Mouse (Mus musculus) embryonic facial prominence, embryonic 15.5 days (tissue): ENCODE measurements around the gene Nol12. TPM values are rescaled to one million over a fixed set of nuclear protein-coding genes. Genes with fewer than 3 reads are reported as not detected.

Source experiments
- ATAC-seq: fragments of 200-750 bp; cut with Nextera tagmentation; 2 replicates; pipeline ENCODE4 v1.8.0; 2017; ENCODE audit warnings: low read depth, moderate TSS enrichment; ENCODE audit not compliant: insufficient number of reproducible peaks, low FRiP score, low TSS enrichment
- H3K27ac ChIP-seq: fragments of 300-500 bp; sonication (generic); replicated peaks from 2 replicates; pipeline ENCODE4 v1.5.1; 2015; ENCODE audit warnings: mild to moderate bottlenecking, inconsistent platforms
- H3K27me3 ChIP-seq: fragments of 300-500 bp; sonication (generic); 2 replicates; pipeline ENCODE4 v1.6.1; 2015; ENCODE audit warnings: inconsistent platforms
- H3K36me3 ChIP-seq: fragments of 300-500 bp; sonication (generic); 2 replicates; pipeline ENCODE4 v1.6.1; 2015; ENCODE audit warnings: mild to moderate bottlenecking, inconsistent platforms
- H3K4me1 ChIP-seq: fragments of 300-500 bp; sonication (generic); 2 replicates; pipeline ENCODE4 v1.6.1; 2015; ENCODE audit warnings: inconsistent platforms
- H3K4me2 ChIP-seq: fragments of 300-500 bp; sonication (generic); replicated peaks from 2 replicates; pipeline ENCODE4 v1.6.1; 2015; ENCODE audit warnings: mild to moderate bottlenecking, inconsistent platforms
- H3K4me3 ChIP-seq: fragments of 300-500 bp; sonication (generic); replicated peaks from 2 replicates; pipeline ENCODE4 v1.5.1; 2015; ENCODE audit warnings: mild to moderate bottlenecking, inconsistent platforms
- H3K9ac ChIP-seq: fragments of 300-500 bp; sonication (generic); 2 replicates; pipeline ENCODE4 v1.6.1; 2015; ENCODE audit warnings: inconsistent platforms
- H3K9me3 ChIP-seq: fragments of 300-500 bp; sonication (generic); replicated peaks from 2 replicates; pipeline ENCODE4 v1.6.1; 2016; ENCODE audit warnings: inconsistent platforms
- WGBS: fragments of 180-500 bp; shearing (Covaris S2); methylation state at CpG from one replicate; pipeline ENCODE4 v1.1.7; 2015; 5-methylcytosine and 5-hydroxymethylcytosine counted together
- polyA plus RNA-seq: library from polyadenylated mRNA; unstranded; fragments of >200 nt; fragmentation: Nextera tagmentation; extraction: Ambion mirVana; gene quantifications from 2 replicates; pipeline ENCODE4 v1.2.1, GENCODE M21; 2015

Gene Nol12
- 52.7 and 53.7 TPM in 2 replicates for polyA plus RNA-seq

- ATAC-seq, result peak; percentile 83
- peaks cover 39% of the 10 kb centered on the region for H3K36me3 ChIP-seq
- H3K27me3 ChIP-seq, result no peaks in the 10 kb centered on the region
- H3K9ac ChIP-seq, result peak within 1 kb of the TSS; percentile 78
- H3K4me1 ChIP-seq, result peaks cover 24% of the 10 kb centered on the region
- H3K27ac ChIP-seq, result peak within 1 kb of the TSS; percentile 95
- H3K4me3 ChIP-seq, result peak within 1 kb of the TSS; percentile 78
- WGBS, result under 1% methylated on average over 42 of the region's 42 CpGs
- peak within 1 kb of the TSS; percentile 66 for H3K4me2 ChIP-seq
- no peaks in the 10 kb centered on the region for H3K9me3 ChIP-seq
Observed at GRCm38 (mm10) chr15:78934784-78935320, at the start of gene Nol12. Nol12 (plus strand) TSS chr15:78934933.

GRCm38 (mm10) chr15:78889401-78889853 is 45.3 kb upstream of the Nol12 start:
- ATAC-seq, result no peak
- peaks cover 24% of the 10 kb centered on the region for H3K4me1 ChIP-seq
- H3K36me3 ChIP-seq, result peaks cover 83% of the 10 kb centered on the region
- H3K27ac ChIP-seq, result 0 out of 2 replicates have a peak overlapping the region, but pooled peaks have one; percentile 19
- H3K4me3 ChIP-seq, result no peak overlapping the region
- H3K4me2 ChIP-seq, result no peak overlapping the region
- no peaks in the 10 kb centered on the region for H3K27me3 ChIP-seq
- no peaks in the 10 kb centered on the region for H3K9me3 ChIP-seq
- 47% methylated on average over 12 of the region's 13 CpGs for WGBS
- no peak overlapping the region for H3K9ac ChIP-seq

- 46% methylated on average over 7 of the region's 7 CpGs for WGBS
- peaks cover 52% of the 10 kb centered on the region for H3K4me1 ChIP-seq
- no peak overlapping the region for H3K4me2 ChIP-seq
- no peak for ATAC-seq
- H3K36me3 ChIP-seq, result peaks cover 60% of the 10 kb centered on the region
- no peak overlapping the region for H3K9ac ChIP-seq
- no peak overlapping the region for H3K27ac ChIP-seq
- no peak overlapping the region for H3K4me3 ChIP-seq
- H3K27me3 ChIP-seq, result no peaks in the 10 kb centered on the region
- no peaks in the 10 kb centered on the region for H3K9me3 ChIP-seq
Observed at GRCm38 (mm10) chr15:78892440-78892839, 42.3 kb upstream of the Nol12 start.

GRCm38 (mm10) chr15:78894726-78895125 is 40.0 kb upstream of the Nol12 start:
- peaks cover 62% of the 10 kb centered on the region for H3K4me1 ChIP-seq
- WGBS, result 59% methylated on average over 13 of the region's 13 CpGs

GRCm38 (mm10) chr15:78895741-78896140 is 39.0 kb upstream of the Nol12 start:
- no peak overlapping the region for H3K9ac ChIP-seq
- peaks cover 34% of the 10 kb centered on the region for H3K36me3 ChIP-seq
- no peaks in the 10 kb centered on the region for H3K27me3 ChIP-seq
- H3K9me3 ChIP-seq, result no peaks in the 10 kb centered on the region
- H3K27ac ChIP-seq, result peak overlapping the region; percentile 39; the same call in 1 of the 2 replicates
- 76% methylated on average over 2 of the region's 2 CpGs for WGBS
- no peak overlapping the region for H3K4me3 ChIP-seq
- ATAC-seq, result no peak
- H3K4me1 ChIP-seq, result peaks cover 63% of the 10 kb centered on the region
- no peak overlapping the region for H3K4me2 ChIP-seq

More at GRCm38 (mm10) chr15:78894726-78895125, 40.0 kb upstream of the Nol12 start:
- Histone ChIP-seq H3K27ac (peak overlapping the region; percentile 63), H3K9me3 (no peaks in the 10 kb centered on the region), H3K9ac (no peak overlapping the region), H3K27me3 (no peaks in the 10 kb centered on the region), H3K4me2 (no peak overlapping the region), H3K36me3 (peaks cover 42% of the 10 kb centered on the region), H3K4me3 (no peak overlapping the region)
- ATAC-seq, result no peak

GRCm38 (mm10) chr15:78896149-78896548 is 38.6 kb upstream of the Nol12 start:
- Histone ChIP-seq H3K36me3 (peaks cover 30% of the 10 kb centered on the region), H3K27ac (peak overlapping the region; percentile 39; the same call in 1 of the 2 replicates), H3K4me2 (no peak overlapping the region), H3K4me1 (peaks cover 67% of the 10 kb centered on the region), H3K4me3 (no peak overlapping the region), H3K9ac (no peak overlapping the region), H3K27me3 (no peaks in the 10 kb centered on the region), H3K9me3 (no peaks in the 10 kb centered on the region)
- 76% methylated on average over 3 of the region's 3 CpGs for WGBS
- ATAC-seq, result no peak

- H3K27ac ChIP-seq, result no peak overlapping the region
- no peak overlapping the region for H3K4me3 ChIP-seq
- no peak for ATAC-seq
- H3K27me3 ChIP-seq, result no peaks in the 10 kb centered on the region
- peaks cover 79% of the 10 kb centered on the region for H3K4me1 ChIP-seq
- peaks cover 18% of the 10 kb centered on the region for H3K36me3 ChIP-seq
- H3K9me3 ChIP-seq, result no peaks in the 10 kb centered on the region
- 77% methylated on average over 4 of the region's 4 CpGs for WGBS
- H3K9ac ChIP-seq, result no peak overlapping the region
- H3K4me2 ChIP-seq, result no peak overlapping the region
Observed at GRCm38 (mm10) chr15:78897488-78897887, 37.2 kb upstream of the Nol12 start.

- ATAC-seq, result no peak
- Histone ChIP-seq H3K27ac (peak overlapping the region; percentile 53), H3K9ac (no peak overlapping the region), H3K36me3 (peaks cover 11% of the 10 kb centered on the region), H3K4me1 (peaks cover 81% of the 10 kb centered on the region), H3K9me3 (no peaks in the 10 kb centered on the region), H3K4me2 (peak overlapping the region; percentile 65), H3K4me3 (peak overlapping the region; percentile 76), H3K27me3 (no peaks in the 10 kb centered on the region)
- 50% methylated on average over 6 of the region's 6 CpGs for WGBS
Observed at GRCm38 (mm10) chr15:78898507-78899001, 36.2 kb upstream of the Nol12 start.

GRCm38 (mm10) chr15:78899409-78899739 is 35.4 kb upstream of the Nol12 start, which contains the start of gene Gm49510:
Gm49510 (plus strand) TSS chr15:78899667.
- peak within 1 kb of the TSS; percentile 86 for H3K27ac ChIP-seq
- H3K36me3 ChIP-seq, result peaks cover 18% of the 10 kb centered on the region
- 2% methylated on average over 19 of the region's 20 CpGs for WGBS
- no peak for ATAC-seq
- H3K4me2 ChIP-seq, result peak within 1 kb of the TSS; percentile 65
- H3K4me1 ChIP-seq, result peaks cover 75% of the 10 kb centered on the region
- H3K4me3 ChIP-seq, result peak within 1 kb of the TSS; percentile 76
- H3K9ac ChIP-seq, result peak within 1 kb of the TSS; percentile 71
- no peaks in the 10 kb centered on the region for H3K9me3 ChIP-seq
- no peaks in the 10 kb centered on the region for H3K27me3 ChIP-seq

- Histone ChIP-seq H3K27ac (peak within 1 kb of the TSS; percentile 86), H3K4me2 (peak within 1 kb of the TSS; percentile 65), H3K9me3 (no peaks in the 10 kb centered on the region), H3K27me3 (no peaks in the 10 kb centered on the region), H3K4me3 (peak within 1 kb of the TSS; percentile 76), H3K4me1 (peaks cover 69% of the 10 kb centered on the region), H3K36me3 (peaks cover 20% of the 10 kb centered on the region), H3K9ac (peak within 1 kb of the TSS; percentile 71)
- ATAC-seq, result peak; percentile 64
- WGBS, result 1% methylated on average over 47 of the region's 47 CpGs
Observed at GRCm38 (mm10) chr15:78899740-78900584, 34.8 kb upstream of the Nol12 start, which contains the start of gene Sh3bp1. Sh3bp1 (plus strand) TSS chr15:78899768.
